Mouse (Mus musculus) spleen, postnatal 4 days (tissue): ENCODE measurements around the gene Fam160b1.

Experiments
- DNase-seq, 2 experiments: peaks; one replicate each; pipeline ENCODE4 v3.0.0; 2022; ENCODE audit warnings: low spot score in 2 of 2

The Fam160b1 gene

GRCm38 (mm10) chr19:57344678-57345077 lies 15.8 kb upstream of the Fam160b1 start:
- no peak for DNase-seq

- DNase-seq: no peak
These were observed 11.4 kb upstream of the Fam160b1 start for GRCm38 (mm10) chr19:57349096-57349495.

GRCm38 (mm10) chr19:57352337-57352935 lies 8.0 kb upstream of the Fam160b1 start:
- no peak for DNase-seq

GRCm38 (mm10) chr19:57353228-57353627 lies 7.3 kb upstream of the Fam160b1 start:
- no peak for DNase-seq

GRCm38 (mm10) chr19:57354050-57354449 lies 6.4 kb upstream of the Fam160b1 start:
- no peak for DNase-seq

- no peak for DNase-seq
These were observed 5.8 kb upstream of the Fam160b1 start for GRCm38 (mm10) chr19:57354715-57355114.

- peak in 1 of 2 experiments; percentile 52 for DNase-seq
These were observed 4.8 kb upstream of the Fam160b1 start for GRCm38 (mm10) chr19:57355451-57356251.

GRCm38 (mm10) chr19:57356273-57356672 lies 4.2 kb upstream of the Fam160b1 start:
- no peak for DNase-seq

- no peak for DNase-seq
These were observed 3.2 kb upstream of the Fam160b1 start for GRCm38 (mm10) chr19:57357244-57357643.

GRCm38 (mm10) chr19:57357811-57358210 lies 2.7 kb upstream of the Fam160b1 start:
- DNase-seq: no peak

- DNase-seq: peak; percentile 87 to 93
These were observed 2.2 kb upstream of the Fam160b1 start for GRCm38 (mm10) chr19:57358322-57358721.

- DNase-seq: no peak
These were observed 1.5 kb upstream of the Fam160b1 start for GRCm38 (mm10) chr19:57358836-57359598.

- peak in 1 of 2 experiments; percentile 43 for DNase-seq
These were observed 666 bp upstream of the Fam160b1 start for GRCm38 (mm10) chr19:57359701-57360326.

- DNase-seq: peak; percentile 64 to 84
These were observed 855 bp downstream of the Fam160b1 start for GRCm38 (mm10) chr19:57361131-57361938.

GRCm38 (mm10) chr19:57361939-57362307 lies 1.4 kb downstream of the Fam160b1 start:
- DNase-seq: no peak

GRCm38 (mm10) chr19:57362586-57362985 lies 2.1 kb downstream of the Fam160b1 start:
- no peak for DNase-seq

GRCm38 (mm10) chr19:57363076-57363475 lies 2.6 kb downstream of the Fam160b1 start:
- DNase-seq: no peak

- no peak for DNase-seq
These were observed 3.1 kb downstream of the Fam160b1 start for GRCm38 (mm10) chr19:57363538-57363937.

- no peak for DNase-seq
These were observed 4.6 kb downstream of the Fam160b1 start for GRCm38 (mm10) chr19:57364942-57365673.

GRCm38 (mm10) chr19:57366007-57366406 lies 5.5 kb downstream of the Fam160b1 start:
- no peak for DNase-seq

GRCm38 (mm10) chr19:57366626-57367025 lies 6.1 kb downstream of the Fam160b1 start:
- DNase-seq: no peak
